Mouse (Mus musculus) frontal cortex, postnatal 14 days (tissue): ENCODE measurements around the gene Sept3.

Source experiments
- DNase-seq, 2 experiments: peaks; one replicate each; pipeline ENCODE4 v3.0.0; 2022; ENCODE audit warnings: low spot score in 2 of 2

Gene Sept3

DNA sequence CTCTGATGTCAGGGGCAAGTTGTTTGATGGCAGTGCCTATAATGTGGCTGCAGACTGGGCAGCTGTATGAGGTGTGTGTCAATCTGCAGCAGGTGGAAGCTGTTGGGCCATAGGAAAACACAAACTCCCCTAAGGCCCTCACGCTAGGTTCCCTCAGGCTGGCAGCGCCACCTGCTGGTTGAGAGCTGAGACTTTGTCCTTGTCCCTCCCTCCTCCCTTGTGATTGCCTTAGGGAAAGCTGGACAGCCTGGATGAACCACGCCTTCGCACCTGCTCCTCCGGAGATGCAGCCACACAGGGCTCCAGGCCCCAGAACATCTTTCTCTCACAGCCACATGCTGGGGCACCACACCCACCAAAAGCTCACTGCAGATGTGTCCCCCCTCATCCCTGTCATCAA is 3.5 kb upstream of the Sept3 start:
- DNase-seq = peak in 1 of 2 experiments; percentile 68

- no peak for DNase-seq
Measured at GRCm38 (mm10) chr15:82272295-82272694, 2.4 kb upstream of the Sept3 start.

DNA sequence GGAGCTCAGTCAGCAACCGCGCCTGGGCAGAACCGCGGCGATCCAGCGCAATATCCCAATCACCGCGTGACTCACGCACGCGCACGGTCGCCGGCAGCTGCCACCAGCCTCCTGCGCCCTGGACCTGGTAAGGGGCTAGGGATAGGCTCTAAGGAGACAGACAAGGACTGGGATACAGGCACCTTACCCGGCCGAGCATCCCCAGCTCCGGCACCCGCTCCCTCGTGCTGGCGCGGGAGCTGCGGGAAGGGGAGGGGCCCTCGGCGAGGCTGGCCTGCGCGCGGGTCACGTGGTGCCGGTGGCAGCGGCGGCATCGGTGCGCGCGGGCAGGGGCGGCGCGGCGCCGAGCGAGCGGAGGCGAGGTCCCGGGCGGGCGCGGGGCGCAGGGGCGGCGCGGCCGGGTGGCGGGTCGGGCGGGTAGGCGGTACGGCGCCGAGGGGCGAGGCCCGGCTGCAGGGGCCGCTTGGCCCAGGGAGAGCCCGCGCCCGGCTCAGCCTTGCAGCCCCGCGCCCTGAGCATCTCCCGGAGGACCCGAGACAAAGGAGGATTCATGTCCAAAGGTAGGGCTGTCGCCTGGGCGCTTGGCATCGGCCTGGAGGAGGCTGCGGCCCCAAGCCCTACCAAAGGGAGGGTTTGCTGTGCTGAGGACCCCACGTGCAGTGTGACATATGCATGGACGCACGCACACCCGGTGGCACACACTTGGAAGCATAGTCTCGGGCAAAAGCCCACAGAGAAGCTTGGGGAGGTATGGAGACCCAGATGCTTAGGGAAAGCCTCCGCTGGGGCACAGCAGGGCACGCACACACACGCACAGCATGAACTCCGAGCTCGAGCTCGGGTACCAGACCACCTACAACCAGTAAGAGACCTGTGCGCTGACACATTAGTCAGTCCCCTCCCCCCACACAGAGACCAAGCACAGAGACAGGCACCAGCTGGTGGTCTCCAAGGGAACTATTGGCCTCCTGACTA is 521 bp downstream of the Sept3 start:
- peak in 1 of 2 experiments; percentile 78 for DNase-seq

DNA sequence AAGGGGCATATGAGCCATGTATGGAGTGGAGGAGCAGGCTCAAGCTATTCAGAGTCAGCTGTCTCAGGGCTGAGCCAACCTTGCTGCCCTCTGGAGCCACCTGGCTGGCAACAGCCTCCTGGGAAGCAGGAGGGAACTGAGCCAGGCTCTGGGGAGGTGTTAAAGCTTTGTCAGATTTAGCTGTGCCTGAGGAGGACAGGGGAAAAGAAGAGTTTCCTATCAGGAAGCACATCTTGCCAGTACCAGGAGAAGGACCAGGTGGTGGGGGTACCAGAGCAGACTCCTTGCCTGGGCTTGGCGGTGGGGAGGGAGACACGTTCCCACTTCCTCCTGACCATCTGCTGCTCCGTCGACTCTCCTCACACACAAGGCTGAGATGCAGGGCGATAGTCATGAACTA is 2.9 kb downstream of the Sept3 start:
- DNase-seq = no peak

DNA sequence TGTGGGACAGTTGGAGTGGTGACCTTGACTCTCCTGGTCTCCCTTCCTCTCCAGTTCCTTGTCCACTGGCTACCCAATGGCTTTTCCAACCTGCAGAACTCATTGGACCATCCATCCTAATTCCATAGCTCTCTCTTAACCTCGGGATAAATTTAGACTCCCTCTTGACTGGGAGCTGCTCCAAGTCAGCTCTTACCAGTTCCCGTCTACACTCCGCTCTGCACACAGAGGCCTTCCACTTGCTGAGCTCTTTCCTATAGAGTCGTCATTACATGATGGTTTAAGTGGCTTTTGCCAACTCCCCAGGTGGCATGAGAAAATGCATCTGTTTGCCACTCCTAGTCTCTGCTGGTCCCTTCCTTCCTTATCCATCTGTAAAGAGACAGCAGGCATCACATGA is 5.9 kb downstream of the Sept3 start:
- DNase-seq = no peak

DNA sequence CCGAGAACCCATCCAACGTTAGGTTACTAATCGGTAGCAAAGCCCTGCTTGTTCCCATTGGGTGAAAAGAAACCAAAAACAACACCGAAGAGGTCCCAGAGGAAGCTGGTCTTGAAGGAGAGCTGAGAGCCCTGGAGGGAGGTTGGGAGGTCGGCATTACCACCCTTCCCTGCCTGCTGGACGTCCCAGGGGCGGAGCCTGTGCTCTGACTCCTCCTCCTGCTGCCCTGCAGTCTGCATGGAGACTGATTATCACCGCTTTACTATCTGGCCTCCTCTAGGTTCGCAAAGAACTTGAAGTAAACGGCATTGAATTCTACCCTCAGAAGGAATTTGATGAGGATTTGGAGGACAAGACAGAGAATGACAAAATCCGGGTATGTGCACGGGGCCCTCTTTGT is 11.5 kb downstream of the Sept3 start:
- DNase-seq = no peak

DNA sequence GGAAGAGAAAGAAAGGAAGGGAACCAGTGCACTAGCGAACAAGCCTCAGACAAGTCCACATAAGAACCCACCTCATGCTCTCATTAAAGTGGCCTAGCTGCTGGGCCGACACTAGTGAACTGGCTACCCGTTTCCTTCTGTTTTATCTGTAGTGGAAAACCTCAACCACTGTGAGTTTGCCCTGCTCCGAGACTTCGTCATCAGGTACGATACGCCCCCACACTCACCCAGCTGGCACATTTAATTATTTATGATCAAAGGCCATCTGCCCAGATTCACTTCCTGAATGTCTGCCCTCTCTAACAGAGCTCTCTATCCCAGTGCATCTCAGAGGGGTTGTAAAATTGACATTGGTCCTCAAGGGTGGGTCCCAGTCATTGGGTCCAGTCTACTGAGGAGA is 15.6 kb downstream of the Sept3 start:
- no peak for DNase-seq

DNA sequence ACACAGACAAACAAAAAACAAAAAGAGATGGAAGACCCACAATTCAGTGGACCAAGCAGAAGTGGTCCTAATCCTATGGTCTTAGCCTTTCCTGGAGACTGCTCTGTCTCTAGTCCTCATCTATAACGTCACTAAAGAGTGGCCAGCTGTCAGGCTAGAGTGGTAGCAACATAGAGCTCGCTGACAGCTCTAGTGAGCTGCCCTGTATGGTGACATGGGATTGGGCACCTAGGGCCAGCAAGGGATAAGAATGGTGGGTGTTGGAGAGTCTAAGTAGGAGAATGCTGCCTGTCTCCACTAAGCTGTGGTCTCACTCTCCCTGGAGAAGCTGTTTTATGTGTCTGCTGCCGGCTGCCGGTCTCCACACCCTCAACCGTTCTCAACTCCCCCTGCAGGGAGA is 18.2 kb downstream of the Sept3 start:
- DNase-seq = no peak

DNA sequence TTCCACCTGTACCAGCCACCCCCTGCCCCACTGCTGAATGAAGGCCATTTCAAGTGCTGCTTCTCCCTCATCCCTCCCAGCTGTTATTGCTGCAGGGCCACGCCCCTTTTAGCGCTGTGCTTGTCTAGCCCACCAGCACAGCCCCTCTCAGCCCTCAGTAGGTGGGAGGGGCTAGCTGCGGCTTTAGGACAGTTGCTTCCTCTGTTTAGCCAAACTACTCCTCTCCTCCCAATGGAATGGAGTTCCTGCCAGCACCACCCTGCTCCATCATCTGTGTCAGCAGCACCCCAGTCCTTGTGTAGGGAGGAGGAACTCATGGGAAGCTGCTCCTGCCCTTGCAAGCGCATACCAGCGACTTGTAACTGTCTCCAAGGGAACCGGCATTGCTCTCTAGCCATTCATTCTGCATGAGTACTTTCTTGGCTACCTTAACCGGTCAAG is 18.6 kb downstream of the Sept3 start:
- no peak for DNase-seq

DNA sequence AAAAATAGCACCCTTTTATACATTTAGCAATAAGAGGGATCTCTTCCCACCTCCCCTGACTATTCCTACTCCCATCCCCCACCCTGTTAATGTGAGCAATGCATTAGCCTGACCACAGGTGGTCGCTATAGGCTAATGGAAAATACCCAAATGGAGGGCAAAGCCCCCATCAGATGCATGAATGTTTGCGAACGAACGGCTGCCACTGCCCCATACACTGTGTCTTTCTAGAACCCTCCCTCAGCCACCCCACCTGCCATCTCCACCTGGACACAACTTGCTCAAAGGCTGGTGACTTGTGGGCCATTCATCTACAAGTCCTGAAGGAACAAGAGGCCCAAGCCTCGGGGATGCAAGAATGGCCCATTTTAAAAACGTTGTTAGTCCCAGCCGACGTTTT is 19.4 kb downstream of the Sept3 start:
- DNase-seq = no peak

DNA sequence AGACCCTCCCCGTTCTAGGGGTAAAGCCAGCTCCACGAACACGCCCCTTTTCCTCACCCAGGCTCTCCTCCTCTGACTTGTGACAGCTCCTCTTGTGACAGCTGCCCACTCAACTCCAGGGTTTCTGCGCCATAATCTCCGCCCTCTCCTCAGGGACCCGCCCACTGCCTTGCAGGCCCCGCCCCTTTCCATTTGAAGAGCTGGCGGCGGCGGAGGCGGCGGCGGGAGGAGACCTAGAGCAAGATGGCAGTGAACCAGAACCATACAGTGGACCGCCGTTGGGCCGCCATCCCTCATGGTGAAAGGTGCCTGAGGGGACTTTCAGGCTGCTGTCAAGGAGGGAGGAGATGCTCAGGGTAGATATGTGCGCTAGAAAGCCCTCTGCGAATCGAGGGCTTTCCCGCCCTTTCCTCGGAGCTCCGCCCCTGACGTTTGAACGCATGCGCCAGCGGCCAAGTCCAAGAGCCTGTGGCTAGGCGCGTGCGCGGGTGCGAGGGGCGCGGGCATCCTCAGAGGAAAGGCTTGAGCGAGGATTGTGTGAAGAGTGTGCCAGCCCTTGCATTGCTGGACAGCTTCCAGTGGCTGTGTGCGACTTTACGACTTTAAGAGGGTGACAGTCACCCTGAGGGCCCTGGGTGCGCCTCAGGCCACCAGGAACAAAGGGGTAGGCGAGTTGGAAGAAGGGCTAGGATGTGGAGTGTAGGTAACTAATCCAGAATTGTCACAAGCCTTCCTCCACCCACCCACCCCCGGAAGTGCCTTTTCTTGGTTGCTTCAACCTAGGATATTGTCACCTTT is 24.3 kb downstream of the Sept3 start, which contains the start of gene Wbp2nl:
Gene Wbp2nl, plus strand, starts transcription at position 191 of the 798 bp plus-strand sequence.
- DNase-seq = no peak

DNA sequence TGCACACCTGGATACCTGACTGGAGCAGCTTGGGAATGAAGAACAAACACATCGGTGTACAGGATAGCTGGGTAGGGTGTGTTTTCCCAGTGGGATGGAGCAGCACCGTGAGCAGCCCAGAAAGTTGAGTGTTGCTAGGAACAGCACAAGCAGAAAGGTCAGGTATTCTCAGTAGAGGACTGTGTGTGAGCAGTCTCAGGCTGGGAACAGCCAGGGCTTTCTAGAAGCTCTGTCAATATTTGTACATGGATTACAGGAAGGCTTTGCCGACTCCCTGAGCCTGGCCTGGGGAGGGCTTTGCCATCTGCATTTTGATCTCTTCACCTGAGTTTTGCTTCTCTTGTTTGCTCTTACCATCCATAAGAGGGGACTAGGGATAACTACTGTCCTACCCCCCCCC is 32.4 kb downstream of the Sept3 start:
- DNase-seq = no peak

GRCm38 (mm10) chr15:82308416-82308815 is 33.7 kb downstream of the Sept3 start:
- no peak for DNase-seq

- no peak for DNase-seq
Measured at GRCm38 (mm10) chr15:82317839-82318238, 43.1 kb downstream of the Sept3 start.

DNA sequence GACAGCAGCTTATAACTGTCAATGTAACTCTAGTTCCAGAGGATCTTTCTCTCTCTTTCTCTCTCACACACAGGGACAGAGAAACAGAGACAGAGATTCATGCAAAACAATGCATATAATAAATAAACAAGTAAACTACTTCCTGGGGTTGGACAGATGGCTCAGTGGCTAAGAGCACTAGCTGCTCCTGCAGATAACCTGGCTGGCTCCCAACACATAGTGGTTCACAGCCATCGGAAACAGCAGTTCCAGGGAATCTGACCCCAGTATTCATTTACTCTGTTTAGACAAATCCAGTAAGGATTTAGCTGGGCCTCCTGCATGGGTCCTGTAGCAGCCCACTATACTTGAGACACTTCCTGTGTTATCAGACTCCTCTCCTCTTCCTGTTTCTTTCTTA is 44.9 kb downstream of the Sept3 start:
- DNase-seq = no peak

- no peak for DNase-seq
Measured at GRCm38 (mm10) chr15:82322195-82322594, 47.5 kb downstream of the Sept3 start.

DNA sequence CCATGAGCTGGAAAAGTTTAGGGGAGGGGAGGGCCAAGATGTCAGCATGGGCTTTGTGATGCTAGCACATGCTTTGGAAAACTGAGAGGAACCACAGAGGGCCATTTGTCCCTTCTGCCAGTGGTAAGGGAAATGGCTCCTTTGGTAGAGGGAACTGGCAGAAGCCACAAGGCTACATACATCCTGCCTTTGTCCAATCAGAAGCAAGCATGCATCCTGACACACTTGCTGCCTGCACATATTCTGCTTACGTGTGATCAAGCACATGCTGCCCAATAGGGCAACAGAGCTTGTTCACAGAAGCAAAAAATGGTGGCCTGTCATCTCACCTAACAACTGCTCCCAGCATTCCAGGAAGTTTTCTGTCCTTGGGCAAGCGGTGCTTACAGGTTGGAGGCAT is 50.7 kb downstream of the Sept3 start:
- DNase-seq = no peak

GRCm38 (mm10) chr15:82335194-82335593 is 60.5 kb downstream of the Sept3 start:
- DNase-seq = no peak

DNA sequence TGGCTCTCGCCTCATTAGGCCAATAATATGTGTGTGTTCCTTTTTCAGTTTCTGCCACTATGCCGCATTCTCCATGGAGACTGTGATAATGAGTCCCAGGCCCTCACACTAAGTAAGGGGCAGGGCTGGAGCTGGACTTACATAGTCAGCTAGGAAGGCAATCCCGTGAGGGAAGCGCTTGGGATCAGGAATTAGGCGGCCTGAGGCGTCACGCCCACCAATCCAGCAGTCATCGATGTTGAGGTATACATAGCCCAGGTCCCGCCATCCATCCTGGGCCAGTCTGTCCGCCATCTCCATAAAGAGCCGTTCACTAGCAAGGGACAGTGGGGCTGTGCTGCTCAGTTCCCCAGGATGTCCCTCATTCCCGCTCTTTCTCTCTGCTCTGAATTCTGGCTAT is 61.9 kb downstream of the Sept3 start:
- DNase-seq = no peak

DNA sequence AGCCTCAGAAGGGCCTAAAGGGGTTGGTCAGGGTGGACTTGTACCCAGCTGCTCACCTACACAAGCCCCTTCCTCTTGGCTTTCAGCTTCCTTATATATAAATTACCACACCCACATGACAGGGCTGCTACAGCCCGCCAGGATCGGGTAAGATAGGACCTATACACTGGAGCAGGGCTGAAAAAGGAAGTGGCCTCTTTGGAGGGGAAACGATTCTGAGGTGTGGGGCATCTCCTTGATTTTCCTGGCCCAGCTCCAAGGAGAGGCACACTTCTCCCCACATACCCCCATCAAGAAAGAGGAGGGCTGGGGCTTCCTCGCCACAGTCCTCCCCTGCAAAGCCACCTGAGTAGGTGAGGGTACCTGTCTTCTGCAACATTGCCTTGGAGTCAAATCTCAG is 63.2 kb downstream of the Sept3 start:
- DNase-seq = no peak

- DNase-seq = peak; percentile 91
Measured at GRCm38 (mm10) chr15:82338593-82339112, 64.0 kb downstream of the Sept3 start, which contains the start of the genes Naga, Pheta2 and Smdt1. Gene Naga (minus strand): TSS chr15:82338925. Gene Pheta2 (plus strand): TSS chr15:82338942. Gene Smdt1 (plus strand): TSS chr15:82338959.

DNA sequence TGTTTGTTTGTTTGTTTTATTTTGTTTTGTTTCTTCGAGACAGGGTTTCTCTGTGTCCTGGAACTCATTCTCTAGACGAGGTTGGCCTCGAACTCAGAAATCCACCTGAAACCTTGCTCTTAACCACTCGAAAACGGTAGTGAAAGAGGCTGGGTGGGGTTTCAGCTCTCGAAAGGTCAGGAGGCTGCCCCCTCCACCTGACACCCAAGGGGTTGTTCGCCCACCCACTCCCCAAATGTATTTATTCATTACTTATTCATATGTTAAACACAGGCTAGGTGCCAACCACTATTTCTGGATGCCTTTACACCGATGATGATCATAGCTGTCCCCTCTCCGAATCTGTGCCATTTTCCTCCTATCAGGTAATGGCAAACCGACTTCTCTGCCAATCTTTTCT is 64.5 kb downstream of the Sept3 start:
- DNase-seq = no peak
